Mouse (Mus musculus): ENCODE results near the gene Dqx1.
A peak's percentile ranks its signal among the peaks of the same experiment; 100 is the strongest.

Dqx1 gene

GRCm38 (mm10) chr6:83108762-83109668 lies 51.4 kb downstream of the Dqx1 start, which contains the start of gene Mrpl53:
Gene Mrpl53 (plus strand): TSS chr6:83109040.
- DNase-seq = peak; percentile 53 to 64

DNA sequence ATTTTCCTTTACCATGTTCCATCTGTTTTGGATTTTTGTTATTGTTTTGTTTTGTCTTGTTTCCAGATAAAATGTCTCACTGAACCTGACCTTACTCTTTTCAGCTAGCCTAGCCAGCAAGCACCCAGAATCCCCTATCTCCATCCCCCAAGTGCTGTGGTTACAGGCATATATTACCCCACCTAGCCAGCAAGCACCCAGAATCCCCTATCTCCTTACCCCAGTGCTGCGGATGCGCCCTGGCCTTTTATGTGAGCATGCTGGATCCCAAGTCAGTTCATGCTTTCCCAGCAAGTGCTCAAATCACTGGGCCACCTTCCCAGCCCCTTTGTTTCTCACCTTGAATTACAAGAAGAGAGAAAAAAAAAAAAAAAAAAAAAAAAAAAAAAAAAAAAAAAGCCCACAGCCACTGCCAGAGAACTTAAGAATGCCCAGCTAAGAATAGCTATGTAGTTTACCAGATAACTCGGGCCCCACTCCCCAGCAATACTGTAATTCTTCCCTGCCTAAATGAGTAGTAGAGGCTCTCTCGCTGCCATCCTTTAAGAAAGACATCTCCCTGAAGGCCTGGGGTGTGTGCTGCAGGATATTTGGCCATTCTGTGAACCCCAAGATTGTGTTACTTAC lies 54.0 kb downstream of the Dqx1 start:
- DNase-seq = no peak

GRCm38 (mm10) chr6:83115011-83115671 lies 57.5 kb downstream of the Dqx1 start, which contains the start of gene Mogs:
Gene Mogs (plus strand): TSS chr6:83115496.
- peak; percentile 87 to 88 for DNase-seq

- peak in 1 of 2 experiments; percentile 42 for DNase-seq
Measured at GRCm38 (mm10) chr6:83115682-83116372, 58.2 kb downstream of the Dqx1 start.

DNA sequence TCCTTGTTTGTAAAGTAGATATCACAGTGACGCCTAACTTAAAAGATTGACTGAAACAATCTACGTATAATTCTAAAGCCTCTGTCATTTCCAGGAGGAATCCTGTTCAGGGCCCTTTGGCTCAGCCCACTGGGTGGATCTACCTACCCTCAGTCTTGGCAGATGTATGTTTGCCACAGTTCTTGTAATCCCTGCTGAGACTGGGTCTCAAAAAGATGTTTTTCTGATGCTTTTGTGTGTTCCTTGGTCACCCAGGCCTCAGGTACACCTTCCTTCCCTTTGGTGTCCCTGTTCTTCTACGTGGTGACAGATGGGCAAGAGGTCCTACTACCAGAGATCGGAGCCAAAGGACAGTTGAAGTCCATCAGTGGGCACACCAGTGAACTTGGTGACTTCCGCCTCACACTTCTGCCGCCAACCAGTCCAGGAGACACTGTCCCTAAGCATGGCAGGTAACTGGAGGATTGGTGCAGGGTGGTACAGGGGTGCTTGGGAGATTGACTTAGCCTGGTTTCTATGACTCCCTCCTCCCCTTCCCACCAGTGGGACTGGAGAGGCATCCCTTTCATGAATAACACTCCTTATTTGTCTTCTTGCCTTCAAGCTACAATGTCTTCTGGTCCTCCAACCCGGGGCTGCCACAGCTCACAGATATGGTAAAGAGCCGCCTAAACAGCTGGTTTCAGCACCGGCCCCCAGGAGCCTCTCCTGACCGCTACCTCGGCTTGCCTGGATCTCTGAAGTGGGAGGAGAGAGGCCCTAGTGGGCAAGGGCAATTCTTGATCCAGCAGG lies 58.9 kb downstream of the Dqx1 start:
- no peak for DNase-seq
